Mouse (Mus musculus): ENCODE data around the gene Zfp970. TPM values are rescaled to one million over a fixed set of nuclear protein-coding genes. Genes with fewer than 3 reads are reported as not detected.

Zfp970 gene
- polyA plus RNA-seq (2017; shearing (Covaris generic)), result 5.7 TPM

GRCm38 (mm10) chr2:177464676-177465075, at the start of gene Zfp970:
Gene Zfp970, plus strand, starts transcription at chr2:177464733.

GRCm38 (mm10) chr2:177498067-177498466, 33.5 kb downstream of the Zfp970 start, which contains the start of gene Gm14403:
Gene Gm14403, plus strand, starts transcription at chr2:177498215.

Other genes with a start within 250 kb of the Zfp970 start
- not detected for gene Gm14409, start 197.7 kb upstream of the Zfp970 start, polyA plus RNA-seq (2017; shearing (Covaris generic))
- not detected for gene Gm14412, start 140.4 kb upstream of the Zfp970 start, polyA plus RNA-seq (2017; shearing (Covaris generic))
- gene Gm14418, start 66.4 kb upstream of the Zfp970 start, polyA plus RNA-seq (2017; shearing (Covaris generic)), result 0.65 TPM
- 0.60 TPM for gene Gm14403, start 33.5 kb downstream of the Zfp970 start, polyA plus RNA-seq (2017; shearing (Covaris generic))
- gene Gm14406, start 113.5 kb downstream of the Zfp970 start, polyA plus RNA-seq (2017; shearing (Covaris generic)), result 0.88 TPM